Mouse (Mus musculus) MEL (cell line): Measurements from ENCODE around the gene Trank1. TPM values are rescaled to one million over a fixed set of nuclear protein-coding genes. Genes with fewer than 3 reads are reported as not detected.

Source experiments
- DNase-seq: peaks from one replicate; pipeline ENCODE4 v3.0.0; 2011; ENCODE audit warnings: low read depth, low spot score
- H3K27ac ChIP-seq: 2 replicates; pipeline ENCODE4 v1.5.1; 2012; ENCODE audit warnings: low read depth, mild to moderate bottlenecking, control low read depth, low read length, moderate library complexity; ENCODE audit not compliant: control insufficient read depth
- H3K27me3 ChIP-seq, 2 experiments: fragments of 150-350 bp in 1 of 2; sonication (generic) in 1 of 2; 2 replicates each; pipeline ENCODE4 v1.6.1; 2012; ENCODE audit warnings: low read length in 2 of 2, mild to moderate bottlenecking in 2 of 2, improper control_type of control experiment in 1 of 2, moderate library complexity in 1 of 2; ENCODE audit not compliant: insufficient read depth in 2 of 2, control insufficient read depth in 1 of 2
- H3K36me3 ChIP-seq, 2 experiments: 2 replicates each; pipeline ENCODE4 v1.6.1; 2012 to 2014; ENCODE audit warnings: low read length in 2 of 2, improper control_type of control experiment in 1 of 2, inconsistent platforms in 1 of 2, mild to moderate bottlenecking in 1 of 2; ENCODE audit not compliant: insufficient read depth in 2 of 2, control insufficient read depth in 1 of 2
- H3K4me1 ChIP-seq, 2 experiments: fragments of 150-350 bp in 1 of 2; sonication (generic) in 1 of 2; 2 replicates each; pipeline ENCODE4 v1.6.1; 2012; ENCODE audit warnings: low read length in 2 of 2, improper control_type of control experiment in 1 of 2, mild to moderate bottlenecking in 1 of 2; ENCODE audit not compliant: insufficient read depth in 2 of 2, control insufficient read depth in 1 of 2
- H3K4me3 ChIP-seq, 2 experiments: fragments of 150-350 bp in 1 of 2; sonication (generic) in 1 of 2; 2 replicates each; pipeline ENCODE4 v1.5.1; 2012; ENCODE audit warnings: low read depth in 2 of 2, low read length in 2 of 2, mild to moderate bottlenecking in 2 of 2, moderate library complexity in 2 of 2, control low read depth in 1 of 2, improper control_type of control experiment in 1 of 2; ENCODE audit not compliant: control insufficient read depth in 1 of 2, insufficient read depth in 1 of 2
- H3K79me2 ChIP-seq: 2 replicates; pipeline ENCODE4 v1.6.1; 2012; ENCODE audit warnings: mild to moderate bottlenecking, low read length, moderate library complexity; ENCODE audit not compliant: control insufficient read depth, poor library complexity, insufficient read depth
- H3K9ac ChIP-seq: 2 replicates; pipeline ENCODE4 v1.6.1; 2012; ENCODE audit warnings: low read depth, mild to moderate bottlenecking, control low read depth, low read length, moderate library complexity; ENCODE audit not compliant: control insufficient read depth, poor library complexity, severe bottlenecking
- H3K9me3 ChIP-seq: fragments of 150-350 bp; sonication (generic); replicated peaks from 2 replicates; pipeline ENCODE4 v1.6.1; 2012; ENCODE audit warnings: mild to moderate bottlenecking, low read length, improper control_type of control experiment, moderate library complexity; ENCODE audit not compliant: insufficient read depth
- CHD1 ChIP-seq: IDR thresholded peaks from 2 replicates; pipeline ENCODE4 v1.6.1; 2012; ENCODE audit warnings: low read depth, mild to moderate bottlenecking, inconsistent platforms, low read length, improper control_type of control experiment
- CHD2 ChIP-seq: IDR thresholded peaks from 2 replicates; pipeline ENCODE4 v1.6.1; 2011; ENCODE audit warnings: low read length, improper control_type of control experiment
- CTCF ChIP-seq, 3 experiments: IDR thresholded peaks in 2 of 3; conservative IDR thresholded peaks in 1 of 3; 2 replicates each; pipeline ENCODE4 v1.5.1; 2011 to 2012; ENCODE audit warnings: low read length in 3 of 3, low read depth in 2 of 3, mild to moderate bottlenecking in 2 of 3, improper control_type of control experiment in 1 of 3, inconsistent platforms in 1 of 3, mixed read lengths in 1 of 3, moderate library complexity in 1 of 3; ENCODE audit not compliant: control insufficient read depth in 1 of 3, insufficient read depth in 1 of 3, poor library complexity in 1 of 3, severe bottlenecking in 1 of 3
- ELF1 ChIP-seq: IDR thresholded peaks from 2 replicates; pipeline ENCODE4 v1.6.1; 2014; ENCODE audit warnings: low read depth, mild to moderate bottlenecking, inconsistent platforms, low read length, improper control_type of control experiment, moderate library complexity
- EP300 ChIP-seq, 2 experiments: IDR thresholded peaks; 2 replicates each; pipeline ENCODE4 v1.6.1; 2011; ENCODE audit warnings: improper control_type of control experiment in 2 of 2, low read length in 2 of 2, low read depth in 1 of 2, mild to moderate bottlenecking in 1 of 2
- JUND ChIP-seq: IDR thresholded peaks from 2 replicates; pipeline ENCODE4 v1.6.1; 2011; ENCODE audit warnings: low read depth, mild to moderate bottlenecking, improper control_type of control experiment, low read length
- MAZ ChIP-seq: IDR thresholded peaks from 2 replicates; pipeline ENCODE4 v1.6.1; 2012; ENCODE audit warnings: low read depth, mild to moderate bottlenecking, inconsistent platforms, low read length, improper control_type of control experiment
- MXI1 ChIP-seq: IDR thresholded peaks from 2 replicates; pipeline ENCODE4 v1.6.1; 2011; ENCODE audit warnings: mild to moderate bottlenecking, low read depth, low read length, improper control_type of control experiment
- MYB ChIP-seq: IDR thresholded peaks from 2 replicates; pipeline ENCODE4 v1.6.1; 2011; ENCODE audit warnings: mild to moderate bottlenecking, low read depth, low read length, improper control_type of control experiment
- NELFE ChIP-seq: IDR thresholded peaks from 2 replicates; pipeline ENCODE4 v1.6.1; 2011; ENCODE audit warnings: low read depth, low read length, improper control_type of control experiment
- NRF1 ChIP-seq: IDR thresholded peaks from 2 replicates; pipeline ENCODE4 v1.6.1; 2014; ENCODE audit warnings: low read depth, mild to moderate bottlenecking, inconsistent platforms, low read length, improper control_type of control experiment, moderate library complexity; ENCODE audit not compliant: poor library complexity, insufficient read depth, severe bottlenecking
- POLR2A ChIP-seq, 2 experiments: IDR thresholded peaks; 2 replicates each; pipeline ENCODE4 v1.6.1; 2011 to 2012; ENCODE audit warnings: low read length in 2 of 2, mild to moderate bottlenecking in 2 of 2, control low read depth in 1 of 2, improper control_type of control experiment in 1 of 2, low read depth in 1 of 2, moderate library complexity in 1 of 2; ENCODE audit not compliant: control insufficient read depth in 1 of 2, insufficient read depth in 1 of 2, poor library complexity in 1 of 2
- POLR2AphosphoS2 ChIP-seq: IDR thresholded peaks from 2 replicates; pipeline ENCODE4 v1.6.1; 2011; ENCODE audit warnings: low read length, improper control_type of control experiment
- POLR2AphosphoS5 ChIP-seq: IDR thresholded peaks from 2 replicates; pipeline ENCODE4 v1.6.1; 2012; ENCODE audit warnings: low read depth, borderline replicate concordance, mild to moderate bottlenecking, inconsistent platforms, low read length, moderate library complexity, mixed read lengths
- TAL1 ChIP-seq: IDR thresholded peaks from 2 replicates; pipeline ENCODE4 v1.6.1; 2012; ENCODE audit warnings: mild to moderate bottlenecking, inconsistent platforms, low read length, moderate library complexity, mixed read lengths
- UBTF ChIP-seq: IDR thresholded peaks from 2 replicates; pipeline ENCODE4 v1.6.1; 2012; ENCODE audit warnings: low read depth, mild to moderate bottlenecking, inconsistent platforms, low read length, improper control_type of control experiment, moderate library complexity, borderline replicate concordance; ENCODE audit not compliant: insufficient read depth
- USF2 ChIP-seq, 2 experiments: IDR thresholded peaks; 2 replicates each; pipeline ENCODE4 v1.6.1; 2011 to 2012; ENCODE audit warnings: improper control_type of control experiment in 2 of 2, low read length in 2 of 2, borderline replicate concordance in 1 of 2, inconsistent platforms in 1 of 2, low read depth in 1 of 2, mild to moderate bottlenecking in 1 of 2; ENCODE audit not compliant: insufficient read depth in 1 of 2
- ZKSCAN1 ChIP-seq: IDR thresholded peaks from 2 replicates; pipeline ENCODE4 v1.6.1; 2012; ENCODE audit warnings: low read depth, mild to moderate bottlenecking, inconsistent platforms, low read length, improper control_type of control experiment, moderate library complexity
- polyA plus RNA-seq, 2 experiments: library from polyadenylated mRNA; stranded (reverse) in 1 of 2; unstranded in 1 of 2; fragments of >175 nt in 1 of 2; fragments of >200 nt in 1 of 2; gene quantifications; 2 replicates each; pipeline versions ENCODE4 v1.2.1 to v1.2.4; 2012; ENCODE audit warnings: low replicate concordance in 2 of 2, low read depth in 1 of 2; ENCODE audit not compliant: insufficient read length in 2 of 2, insufficient read depth in 1 of 2, missing spikeins in 1 of 2
- total RNA-seq: library from RNA; depleted of rRNA; stranded (reverse); fragments of 300-350 nt; gene quantifications from 2 replicates; pipeline ENCODE4 v1.2.3, GENCODE M21; 2012

Trank1 gene
- total and polyA plus RNA-seq, 3 experiments, result not detected

DNA sequence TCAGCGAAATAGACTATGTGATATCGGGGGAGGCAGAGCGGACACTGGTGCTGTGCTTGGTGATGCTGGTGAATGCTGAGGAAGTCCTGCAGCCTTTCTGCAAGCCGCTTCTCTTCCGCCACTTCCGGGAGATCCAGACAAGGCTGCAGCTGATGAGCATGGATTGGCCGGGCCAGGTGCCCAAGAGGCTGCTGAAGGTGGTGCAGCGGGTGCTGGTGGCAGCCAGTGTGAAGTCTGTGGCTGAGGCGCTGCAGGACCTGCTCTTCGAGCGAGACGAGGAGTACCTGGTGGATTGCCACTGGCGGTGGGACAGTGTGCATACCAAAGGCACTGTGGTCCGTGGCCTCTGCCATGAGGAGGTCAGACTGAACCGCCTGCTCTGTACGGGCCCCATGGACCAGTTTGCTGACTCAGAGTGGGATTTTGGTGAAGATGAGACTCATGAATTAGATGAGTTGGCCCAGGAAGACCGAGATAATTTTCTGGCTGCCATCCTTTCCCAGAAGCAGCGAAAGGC, 80.4 kb downstream of the Trank1 start:
- no peaks in the 10 kb centered on the region for H3K27me3 ChIP-seq
- no peak for DNase-seq

GRCm38 (mm10) chr9:111395265-111395664, 83.7 kb downstream of the Trank1 start:
- DNase-seq, result no peak
- H3K27me3 ChIP-seq, result no peaks in the 10 kb centered on the region
- no peaks in the 10 kb centered on the region for H3K9me3 ChIP-seq
- no peak for TF ChIP-seq POLR2A (IDR thresholded peaks at IDR 0.05; ENCODE audit: control insufficient read depth in 1 of 2, insufficient read depth in 1 of 2, low read depth in 1 of 2, low read length in 2 of 2, poor library complexity in 1 of 2)
- TF ChIP-seq, all 39 proteins: peak for 0
- Histone ChIP-seq H3K4me3 (no peak overlapping the region), H3K27ac (no peak overlapping the region), H3K79me2 (no peaks in the 10 kb centered on the region), H3K9ac (no peak overlapping the region), H3K36me3 (no peaks in the 10 kb centered on the region), H3K4me1 (no peaks in the 10 kb centered on the region)

More for the DNA sequence above, 80.4 kb downstream of the Trank1 start:
- Histone ChIP-seq H3K27ac (no peak overlapping the region), H3K79me2 (no peaks in the 10 kb centered on the region), H3K4me3 (no peak overlapping the region), H3K4me1 (no peaks in the 10 kb centered on the region), H3K36me3 (no peaks in the 10 kb centered on the region), H3K9ac (no peak overlapping the region), H3K9me3 (no peaks in the 10 kb centered on the region)
- TF ChIP-seq UBTF (no peak), POLR2AphosphoS5 (no peak), CHD2 (no peak), CHD1 (no peak), TAL1 (no peak), NELFE (no peak), MYB (no peak), POLR2AphosphoS2 (no peak), EP300 (IDR thresholded peaks at IDR 0.05; ENCODE audit: low read depth in 1 of 2, low read length in 2 of 2) (no peak), CTCF (IDR thresholded peaks at IDR 0.05 in 2 of 3, conservative IDR thresholded peaks at IDR 0.05 in 1 of 3; ENCODE audit: control insufficient read depth in 1 of 3, insufficient read depth in 1 of 3, low read depth in 2 of 3, low read length in 3 of 3, poor library complexity in 1 of 3, severe bottlenecking in 1 of 3) (no peak), ZKSCAN1 (no peak), NRF1 (no peak), MXI1 (no peak), JUND (no peak), ELF1 (no peak), USF2 (IDR thresholded peaks at IDR 0.05; ENCODE audit: borderline replicate concordance in 1 of 2, insufficient read depth in 1 of 2, low read depth in 1 of 2, low read length in 2 of 2) (no peak), MAZ (no peak)
